Mouse (Mus musculus): ENCODE measurements around the gene T2.

The T2 gene

DNA sequence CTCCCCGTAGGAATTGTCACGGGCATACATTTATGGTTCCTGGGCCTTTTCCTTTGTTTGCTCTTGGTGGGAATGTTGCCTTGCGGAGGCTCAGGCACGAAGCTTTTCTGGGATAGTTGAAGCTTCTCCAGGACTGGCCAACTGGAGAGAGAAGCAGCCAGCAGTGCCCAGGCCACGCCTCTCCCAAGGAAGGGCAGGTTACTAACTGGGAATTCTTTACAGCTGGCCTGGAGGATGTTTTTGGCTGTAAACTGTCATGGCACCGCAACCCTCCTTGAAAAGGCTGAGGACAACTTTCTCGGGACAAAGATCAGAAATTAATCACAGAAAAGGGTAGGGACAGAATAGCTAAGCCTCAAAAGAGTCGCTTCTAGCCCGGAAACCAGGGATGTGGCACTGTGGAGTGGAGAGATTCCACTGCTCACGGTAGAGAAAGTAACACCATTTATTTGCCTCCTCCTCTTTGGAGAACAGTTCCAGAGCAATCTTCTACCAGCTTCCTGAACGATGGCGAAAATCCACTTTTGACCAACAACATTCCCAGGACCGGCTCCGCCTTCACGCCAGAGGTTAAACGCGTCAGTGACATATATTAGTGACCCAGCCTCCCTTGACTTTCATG, 76.5 kb downstream of the T2 start:
- TF ChIP-seq GATA4 (IDR thresholded peaks at IDR 0.05; ENCODE audit: insufficient replicate concordance, low read length), result no peak

DNA sequence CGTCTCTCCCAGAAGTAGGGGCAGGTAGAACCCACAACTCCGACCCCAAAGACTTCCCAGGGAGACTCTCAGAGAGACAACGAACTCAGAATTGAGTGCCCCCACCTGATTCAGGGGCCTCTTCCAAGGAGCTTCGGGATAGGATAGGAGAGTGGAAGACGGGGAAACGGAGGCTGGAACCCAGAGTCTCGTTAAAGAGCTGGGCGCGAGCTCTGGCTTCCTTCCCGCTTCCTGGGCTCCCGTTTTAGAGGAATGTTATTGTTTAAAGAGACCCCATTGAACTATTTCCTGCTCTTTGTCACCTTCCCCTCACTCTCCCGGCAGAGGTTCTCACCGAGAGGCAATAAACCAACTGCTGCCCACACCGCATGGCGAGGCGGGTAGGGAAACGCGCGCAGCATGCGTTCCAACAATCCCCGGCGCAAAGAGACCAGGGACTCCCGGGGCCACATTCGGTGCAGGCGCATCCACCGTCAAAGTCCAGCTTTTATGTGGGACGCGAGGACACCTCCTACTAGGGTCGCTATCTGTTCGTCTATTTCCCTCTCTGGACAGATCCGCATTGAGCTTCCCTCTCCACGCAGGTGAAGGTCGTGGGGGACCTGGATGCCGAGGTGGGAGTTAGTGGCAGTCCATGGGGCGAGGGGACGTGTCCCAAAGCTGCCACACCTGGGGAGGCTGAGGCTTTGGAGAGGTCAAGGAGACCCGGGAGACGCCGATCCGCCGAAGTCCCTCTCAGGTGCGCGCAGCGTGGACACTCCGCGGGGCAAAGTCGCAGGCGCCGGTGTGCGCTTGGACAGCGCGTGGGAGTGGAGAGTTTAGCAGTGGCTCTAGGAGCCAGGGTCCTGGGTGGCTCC, 77.6 kb downstream of the T2 start:
- TF ChIP-seq GATA4 (IDR thresholded peaks at IDR 0.05; ENCODE audit: insufficient replicate concordance, low read length), result no peak

DNA sequence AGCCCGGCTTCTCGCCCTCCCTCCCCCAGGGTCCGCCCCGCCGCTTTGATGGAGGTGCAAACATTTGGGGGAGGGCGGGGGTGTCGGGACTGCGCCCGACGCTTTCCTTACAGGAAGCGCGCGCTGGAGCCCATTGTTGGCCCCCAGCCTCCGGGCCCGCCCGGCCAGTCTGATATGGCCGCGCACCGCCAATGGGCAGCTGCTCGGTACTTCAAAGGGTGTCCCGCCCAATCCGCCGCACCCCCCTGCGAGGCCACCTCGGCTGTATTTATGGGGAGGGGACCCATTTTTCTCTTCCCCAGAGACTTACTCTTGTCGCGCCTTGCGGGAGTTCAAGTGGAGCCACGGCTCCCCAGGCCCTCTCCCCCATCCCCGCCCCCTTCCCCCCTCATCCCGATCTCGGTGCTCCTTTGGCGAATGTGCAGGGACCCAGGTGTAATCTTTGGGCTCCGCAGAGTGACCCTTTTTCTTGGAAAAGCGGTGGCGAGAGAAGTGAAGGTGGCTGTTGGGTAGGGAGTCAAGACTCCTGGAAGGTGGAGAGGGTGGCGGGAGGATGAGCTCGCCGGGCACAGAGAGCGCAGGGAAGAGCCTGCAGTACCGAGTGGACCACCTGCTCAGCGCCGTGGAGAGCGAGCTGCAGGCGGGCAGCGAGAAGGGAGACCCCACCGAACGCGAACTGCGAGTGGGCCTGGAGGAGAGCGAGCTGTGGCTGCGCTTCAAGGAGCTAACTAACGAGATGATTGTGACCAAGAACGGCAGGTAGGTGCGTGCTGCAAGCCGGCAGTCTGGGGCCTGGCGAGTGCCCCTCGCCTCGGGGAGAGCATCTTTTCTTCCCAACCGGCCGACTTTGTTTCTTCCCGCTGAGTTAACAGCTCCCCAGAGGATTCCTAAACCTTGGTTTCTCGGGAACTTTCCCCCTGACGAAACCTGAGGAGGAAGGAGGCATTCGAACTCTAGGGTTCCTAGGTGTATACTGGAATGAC, 78.5 kb downstream of the T2 start, which contains the start of gene T:
Gene T, plus strand, starts transcription at position 446 of the 983 bp plus-strand sequence.
- no peak for TF ChIP-seq GATA4 (IDR thresholded peaks at IDR 0.05; ENCODE audit: insufficient replicate concordance, low read length)

DNA sequence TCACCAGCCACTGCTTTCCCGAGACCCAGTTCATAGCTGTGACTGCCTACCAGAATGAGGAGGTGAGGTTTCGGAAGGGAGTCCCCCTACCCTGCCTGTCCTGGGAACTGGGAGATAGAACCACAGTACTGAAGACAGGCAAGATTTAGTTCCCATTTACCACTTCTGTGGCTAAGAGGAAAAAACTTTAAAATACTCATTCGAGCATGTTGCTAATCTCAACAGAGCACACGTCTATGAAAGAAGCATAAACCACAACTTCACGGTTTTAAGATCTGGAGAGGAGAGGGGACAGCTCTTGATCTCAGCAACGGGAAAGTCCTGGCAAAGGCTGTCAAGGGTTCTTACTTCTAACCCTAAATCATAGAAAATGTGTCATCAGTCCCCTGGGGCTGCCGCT, 80.4 kb downstream of the T2 start:
- TF ChIP-seq GATA4 (IDR thresholded peaks at IDR 0.05; ENCODE audit: insufficient replicate concordance, low read length), result no peak

DNA sequence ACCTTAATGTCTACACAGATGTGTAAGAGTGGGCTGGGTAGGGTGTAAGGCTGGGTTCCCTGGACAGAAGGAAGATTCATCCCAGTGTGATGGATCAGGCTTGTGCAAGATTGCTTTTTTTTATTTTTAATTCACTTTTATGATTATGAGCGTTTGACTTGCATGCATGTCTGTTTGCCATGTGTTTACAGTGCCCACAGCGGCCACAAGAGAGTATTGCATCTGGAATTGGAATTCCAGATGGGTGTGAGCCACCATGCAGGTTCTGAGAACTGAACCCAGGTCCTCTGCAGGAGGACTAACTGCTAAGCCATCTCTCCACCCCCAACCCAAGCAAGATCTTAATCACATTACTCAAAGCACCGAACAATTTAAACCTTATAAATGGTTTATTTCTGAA, 88.3 kb downstream of the T2 start:
- TF ChIP-seq GATA4 (IDR thresholded peaks at IDR 0.05; ENCODE audit: insufficient replicate concordance, low read length), result no peak

DNA sequence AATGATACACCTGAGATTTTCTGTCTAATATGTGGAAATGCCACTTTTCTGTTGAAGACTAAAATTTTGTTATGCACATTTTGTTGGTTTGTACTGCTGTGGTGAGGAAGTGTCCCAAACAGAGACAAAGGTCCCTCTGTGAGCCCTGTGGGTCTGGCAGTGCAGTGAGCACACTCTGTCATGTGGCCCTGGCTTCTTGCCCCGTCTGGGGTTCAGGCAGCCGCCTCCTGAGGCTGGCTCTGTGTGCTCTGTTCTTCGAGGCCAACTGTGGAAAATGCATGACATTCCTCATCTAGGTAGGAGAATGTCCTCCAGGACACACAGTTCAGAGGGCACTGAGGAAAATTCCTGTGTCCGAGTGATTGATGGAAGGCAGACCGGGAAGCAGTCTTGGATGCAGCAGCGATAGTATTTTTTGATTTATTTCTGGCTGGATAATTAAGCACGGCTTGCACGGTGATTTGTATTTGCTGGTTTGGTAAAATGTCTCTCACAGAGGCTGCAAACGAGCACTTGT, 91.9 kb downstream of the T2 start:
- TF ChIP-seq GATA4 (IDR thresholded peaks at IDR 0.05; ENCODE audit: insufficient replicate concordance, low read length), result no peak

DNA sequence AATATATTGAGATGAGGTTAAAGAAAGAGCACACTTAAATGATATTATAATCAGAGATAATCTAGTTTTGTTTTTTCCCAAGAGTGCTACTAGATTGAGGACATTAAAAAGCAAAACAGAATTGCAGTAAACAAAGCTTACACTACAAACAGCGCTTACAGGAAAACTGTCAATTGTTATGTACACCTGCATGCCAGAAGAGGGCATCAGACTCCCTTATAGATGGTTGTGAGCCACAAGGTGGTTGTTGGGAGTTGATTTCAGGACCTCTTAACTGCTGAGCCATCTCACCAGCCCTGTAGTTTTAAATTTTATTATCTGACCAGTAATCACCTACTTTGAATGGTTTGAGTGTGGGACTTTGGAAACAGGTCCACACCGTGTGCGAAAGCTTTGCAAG, 92.5 kb downstream of the T2 start:
- no peak for TF ChIP-seq GATA4 (IDR thresholded peaks at IDR 0.05; ENCODE audit: insufficient replicate concordance, low read length)

DNA sequence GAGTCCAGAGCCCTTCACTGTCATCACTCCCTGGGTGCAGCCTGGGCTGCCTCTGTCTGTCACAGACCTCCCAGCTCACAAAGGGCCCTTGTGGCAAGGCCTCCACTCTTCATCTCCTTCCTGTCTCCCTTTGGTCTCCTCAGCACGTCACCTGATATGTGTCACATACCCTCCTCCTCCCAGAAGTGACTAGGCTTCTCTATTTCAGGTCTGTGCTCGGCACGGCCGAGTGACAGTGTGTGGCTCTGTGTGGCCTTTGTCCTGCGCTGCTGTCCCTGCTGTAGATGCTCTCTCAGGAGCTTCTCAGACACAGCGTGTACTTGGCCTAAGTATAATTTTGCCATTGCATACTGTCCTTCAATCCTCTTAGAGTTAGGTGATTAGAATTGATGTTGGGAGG, 99.4 kb downstream of the T2 start:
- no peak for TF ChIP-seq GATA4 (IDR thresholded peaks at IDR 0.05; ENCODE audit: insufficient replicate concordance, low read length)

DNA sequence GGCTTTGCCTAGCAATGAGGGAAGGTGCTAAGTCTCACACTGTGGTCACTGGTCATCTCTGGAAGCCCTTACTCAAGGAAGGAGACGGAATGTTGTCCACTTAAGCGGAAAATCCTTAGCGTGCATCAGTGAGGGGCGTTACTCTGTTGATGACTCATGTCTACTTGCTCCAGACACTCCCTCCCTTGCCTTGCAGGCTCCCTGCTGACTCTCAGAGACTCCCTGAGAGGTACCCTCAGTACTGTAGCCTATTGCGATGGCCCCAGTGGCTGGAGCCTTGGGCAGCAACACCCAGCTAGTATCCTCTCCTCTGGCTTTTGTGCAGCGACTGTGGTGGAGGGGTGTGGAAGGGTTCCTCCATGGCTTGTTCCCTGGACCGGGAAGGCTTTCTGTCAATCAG, 99.8 kb downstream of the T2 start:
- TF ChIP-seq GATA4 (IDR thresholded peaks at IDR 0.05; ENCODE audit: insufficient replicate concordance, low read length), result no peak

DNA sequence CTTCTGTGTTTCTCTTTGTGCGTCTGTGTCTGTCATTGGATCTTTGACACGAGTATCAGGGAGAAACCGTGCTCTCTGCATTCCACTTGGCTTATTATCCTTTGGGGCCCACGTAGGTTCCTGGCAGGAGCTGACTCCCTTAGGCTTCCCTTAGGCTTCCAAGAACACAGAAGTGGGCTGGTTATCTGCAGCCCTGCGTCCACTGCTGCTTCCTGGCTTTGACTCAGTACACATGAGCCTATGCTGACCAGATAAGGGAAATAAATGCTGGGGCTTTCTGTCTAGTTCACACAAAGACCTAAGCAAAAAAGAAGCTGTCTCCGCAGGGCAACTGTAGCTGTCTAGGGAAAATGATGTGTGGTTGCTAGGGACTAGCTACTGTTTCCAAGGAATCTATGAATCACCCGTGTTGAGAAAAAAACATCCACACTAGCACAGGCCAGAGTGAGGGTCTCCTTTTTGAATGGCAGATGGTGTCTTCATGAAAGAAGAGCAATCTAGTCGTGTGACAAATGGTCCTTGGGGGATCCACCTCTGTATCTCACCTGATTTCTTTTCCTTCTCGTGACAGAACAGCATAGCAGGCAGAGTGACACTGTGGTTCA, 101.2 kb downstream of the T2 start:
- TF ChIP-seq GATA4 (IDR thresholded peaks at IDR 0.05; ENCODE audit: insufficient replicate concordance, low read length), result no peak

DNA sequence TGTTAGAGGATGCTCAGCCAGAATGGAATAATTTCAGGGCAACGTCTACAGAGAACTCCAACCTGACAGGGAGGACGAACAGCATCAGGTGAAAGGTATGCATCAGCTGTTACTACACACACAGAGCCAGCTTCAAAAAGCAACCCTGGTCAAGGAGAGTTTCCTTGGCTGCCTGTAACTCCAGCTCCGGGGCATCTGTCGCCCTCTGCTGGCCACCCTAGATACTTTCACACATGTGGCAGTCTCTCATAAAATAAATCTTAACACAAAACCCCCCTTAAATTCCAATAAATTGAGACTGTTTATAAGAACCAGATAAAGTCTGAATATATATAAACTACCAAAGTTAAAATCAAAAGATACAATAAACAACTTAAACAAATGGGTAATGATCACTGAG, 105.8 kb downstream of the T2 start:
- no peak for TF ChIP-seq GATA4 (IDR thresholded peaks at IDR 0.05; ENCODE audit: insufficient replicate concordance, low read length)

DNA sequence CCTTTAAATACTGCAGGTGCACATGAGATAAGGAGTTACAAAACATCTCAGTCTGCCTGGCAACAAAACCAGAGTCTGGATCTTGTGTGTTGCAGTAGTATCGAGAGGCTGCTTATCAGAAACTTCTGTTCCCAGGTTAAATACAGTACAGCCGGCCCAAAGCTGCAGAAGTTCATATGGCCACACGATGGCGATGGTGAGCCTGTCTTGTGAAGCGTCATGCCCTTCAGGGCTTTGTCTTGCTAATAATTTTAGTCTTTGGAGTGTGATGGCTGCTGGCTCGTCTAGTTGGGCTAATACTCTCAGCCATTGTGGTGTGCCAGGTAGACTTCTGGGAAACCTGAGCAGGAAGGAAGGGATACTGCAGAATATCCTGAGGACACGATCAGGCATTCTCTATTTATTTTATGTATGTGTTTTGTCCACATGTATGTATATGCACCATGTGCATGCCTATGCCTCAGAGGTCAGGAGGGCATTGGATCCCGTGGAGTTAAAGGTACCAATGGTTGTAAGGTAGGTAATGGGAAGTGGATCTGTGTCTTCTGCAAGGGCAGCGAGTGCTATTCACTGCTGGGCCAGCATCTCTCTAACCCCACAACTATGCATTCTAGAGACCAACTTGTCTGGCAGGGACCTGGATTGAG, 107.8 kb downstream of the T2 start:
- TF ChIP-seq GATA4 (IDR thresholded peaks at IDR 0.05; ENCODE audit: insufficient replicate concordance, low read length), result no peak

DNA sequence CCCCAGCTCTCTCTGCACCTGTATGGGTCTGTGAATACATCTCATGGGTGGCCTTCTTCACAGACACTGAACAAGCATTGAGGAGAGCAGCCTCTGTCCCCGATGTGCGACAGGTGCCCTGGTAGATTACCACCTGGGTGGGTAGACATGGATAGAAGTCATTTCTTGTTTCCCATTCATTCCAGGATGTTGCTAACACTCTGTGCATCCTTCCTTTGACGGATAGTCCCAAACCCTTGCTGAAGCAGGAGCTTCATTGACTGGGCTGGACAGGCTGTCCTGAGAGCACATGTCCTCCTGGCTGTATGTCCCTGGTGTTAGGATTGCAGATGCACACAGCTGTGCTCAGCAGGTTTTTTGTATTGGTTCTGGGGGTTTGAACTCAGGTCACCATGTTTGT, 112.0 kb downstream of the T2 start:
- TF ChIP-seq GATA4 (IDR thresholded peaks at IDR 0.05; ENCODE audit: insufficient replicate concordance, low read length), result no peak

DNA sequence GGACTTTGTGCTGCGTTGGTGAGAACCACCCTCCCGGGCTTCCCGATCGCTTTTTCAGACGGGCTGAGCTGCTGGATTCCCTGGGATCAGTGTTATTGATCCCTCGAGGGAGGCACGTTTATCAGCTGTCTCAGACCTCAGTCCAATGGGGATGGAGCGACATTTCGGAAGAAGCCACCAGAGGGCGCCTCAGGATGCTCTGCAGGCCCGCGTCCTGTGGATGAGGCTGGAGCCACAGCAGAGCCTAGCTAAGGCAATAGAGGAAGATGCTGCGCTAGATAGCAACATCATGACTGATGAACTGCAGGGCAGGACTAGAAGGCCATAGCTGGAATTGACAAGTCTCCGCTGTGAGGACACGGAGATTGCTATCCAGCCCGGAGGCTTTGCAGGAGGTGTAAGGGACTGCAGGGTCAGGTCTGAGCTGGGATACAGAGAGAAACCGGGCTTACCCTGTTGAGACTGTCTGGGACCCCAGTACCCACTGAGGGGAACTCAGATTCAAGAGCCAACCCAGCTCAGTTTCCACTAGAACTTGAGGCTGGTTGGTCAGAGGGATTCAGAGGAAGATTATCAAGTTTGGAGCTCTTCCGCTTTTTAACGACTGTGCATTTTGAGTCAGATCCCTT, 113.0 kb downstream of the T2 start:
- TF ChIP-seq GATA4 (IDR thresholded peaks at IDR 0.05; ENCODE audit: insufficient replicate concordance, low read length), result no peak
